Mouse (Mus musculus): ENCODE measurements around the gene Atp6v0d1. TPM values are rescaled to one million over a fixed set of nuclear protein-coding genes. Genes with fewer than 3 reads are reported as not detected.

The Atp6v0d1 gene
- polyA plus RNA-seq, 1 experiment from 2014 or later: 143 TPM

- no peak overlapping the region for H3K4me2 ChIP-seq (replicated peaks)
- H3K9me3 ChIP-seq: no peaks in the 10 kb centered on the region
- no peak overlapping the region for H3K27ac ChIP-seq
- no peak for ATAC-seq (ENCODE audit: low FRiP score, low read depth)
- WGBS: 54% methylated on average over 3 of the region's 3 CpGs
- no peaks in the 10 kb centered on the region for H3K36me3 ChIP-seq
- no peak overlapping the region for H3K4me3 ChIP-seq
- peaks cover 15% of the 10 kb centered on the region for H3K4me1 ChIP-seq
- no peak overlapping the region for H3K9ac ChIP-seq
- H3K27me3 ChIP-seq (replicated peaks): no peaks in the 10 kb centered on the region
Measured at GRCm38 (mm10) chr8:105493495-105493894, 72.4 kb downstream of the Atp6v0d1 start.

GRCm38 (mm10) chr8:105489281-105489680 lies 76.6 kb downstream of the Atp6v0d1 start:
- Histone ChIP-seq H3K4me3 (no peak overlapping the region), H3K9me3 (no peaks in the 10 kb centered on the region), H3K27ac (no peak overlapping the region), H3K36me3 (no peaks in the 10 kb centered on the region), H3K4me2 (replicated peaks) (no peak overlapping the region), H3K4me1 (0 out of 2 replicates have a peak, but pooled peaks cover 3% of the 10 kb centered on the region), H3K9ac (no peak overlapping the region), H3K27me3 (replicated peaks) (no peaks in the 10 kb centered on the region)
- WGBS: 42% methylated on average over 1 of the region's 1 CpGs
- ATAC-seq (ENCODE audit: low FRiP score, low read depth): no peak

DNA sequence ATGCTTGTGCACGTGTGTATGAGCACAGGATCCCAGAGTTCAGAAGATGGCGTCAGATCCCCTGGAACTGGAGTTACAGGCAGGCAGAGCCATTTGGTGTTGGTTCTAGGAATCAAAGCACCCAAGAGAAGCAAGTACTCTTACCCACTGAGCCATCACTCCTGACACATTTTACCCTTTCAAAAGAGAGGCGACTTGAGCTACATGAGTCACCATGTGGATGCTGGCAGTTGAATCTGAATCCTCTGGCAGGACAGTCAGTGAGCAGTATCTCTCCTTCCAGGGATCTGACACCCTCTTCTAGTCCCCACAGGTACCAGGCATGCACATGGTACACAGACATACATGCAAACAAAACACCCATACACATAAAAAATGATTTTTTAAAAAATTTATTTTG lies 77.8 kb downstream of the Atp6v0d1 start:
- H3K27ac ChIP-seq: no peak overlapping the region
- no peak overlapping the region for H3K4me2 ChIP-seq (replicated peaks)

DNA sequence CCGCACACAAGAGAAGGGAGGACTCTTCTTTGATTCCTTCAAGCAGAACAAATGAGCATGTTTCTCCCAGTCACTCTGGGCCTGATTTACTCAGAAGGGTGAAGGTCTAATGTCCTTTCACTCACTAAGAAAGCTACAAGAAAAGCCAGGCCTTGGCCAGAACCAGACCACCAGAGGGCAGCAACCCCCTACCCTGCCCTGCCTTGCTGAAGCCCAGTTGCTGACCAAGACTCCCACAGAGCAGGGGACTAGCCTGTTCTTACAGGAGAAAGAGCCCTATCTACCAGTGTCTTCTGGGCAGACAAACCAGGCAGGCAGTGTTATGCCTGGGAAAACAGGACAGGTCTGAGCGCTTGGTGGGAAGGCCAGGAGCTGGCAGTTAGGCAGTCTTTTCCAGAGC lies 81.5 kb downstream of the Atp6v0d1 start:
- Histone ChIP-seq H3K4me1 (peaks cover 10% of the 10 kb centered on the region; the same call in 1 of the 2 replicates), H3K9ac (no peak overlapping the region), H3K36me3 (no peaks in the 10 kb centered on the region), H3K9me3 (no peaks in the 10 kb centered on the region), H3K4me3 (no peak overlapping the region), H3K27me3 (replicated peaks) (no peaks in the 10 kb centered on the region), H3K27ac (no peak overlapping the region), H3K4me2 (replicated peaks) (no peak overlapping the region)
- ATAC-seq (ENCODE audit: low FRiP score, low read depth): peak; percentile 62; the same call in 1 of the 2 replicates
- 18% methylated on average over 2 of the region's 2 CpGs for WGBS

More for the DNA sequence above, 77.8 kb downstream of the Atp6v0d1 start:
- 71% methylated on average over 3 of the region's 3 CpGs for WGBS
- H3K27me3 ChIP-seq (replicated peaks): no peaks in the 10 kb centered on the region
- no peak overlapping the region for H3K4me3 ChIP-seq
- no peak overlapping the region for H3K9ac ChIP-seq
- ATAC-seq (ENCODE audit: low FRiP score, low read depth): no peak
- no peaks in the 10 kb centered on the region for H3K36me3 ChIP-seq
- H3K4me1 ChIP-seq: peaks cover 10% of the 10 kb centered on the region; the same call in 1 of the 2 replicates
- no peaks in the 10 kb centered on the region for H3K9me3 ChIP-seq

DNA sequence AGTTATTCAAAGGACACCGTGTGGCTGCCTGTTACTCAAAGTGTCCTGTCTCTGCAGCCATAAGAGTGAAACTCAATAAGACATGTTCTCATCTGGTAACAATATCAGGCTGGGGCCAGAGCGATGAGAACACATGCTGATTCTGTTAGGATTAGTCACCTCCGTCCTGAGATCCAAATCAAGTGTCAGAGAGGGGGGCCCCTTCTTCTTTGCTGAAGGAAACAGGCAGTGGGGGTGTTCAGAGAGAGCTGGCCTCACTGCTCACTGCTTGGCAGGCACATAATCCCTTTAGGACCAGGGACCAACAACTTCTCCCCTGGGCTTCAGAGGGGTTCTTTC lies 81.8 kb downstream of the Atp6v0d1 start:
- no peak overlapping the region for H3K4me2 ChIP-seq (replicated peaks)
- H3K9me3 ChIP-seq: no peaks in the 10 kb centered on the region
- H3K27ac ChIP-seq: 0 out of 2 replicates have a peak overlapping the region, but pooled peaks have one; percentile 0
- no peak overlapping the region for H3K9ac ChIP-seq
- no peaks in the 10 kb centered on the region for H3K27me3 ChIP-seq (replicated peaks)
- WGBS: 39% methylated on average over 3 of the region's 3 CpGs
- peaks cover 10% of the 10 kb centered on the region; the same call in 1 of the 2 replicates for H3K4me1 ChIP-seq
- no peaks in the 10 kb centered on the region for H3K36me3 ChIP-seq
- ATAC-seq (ENCODE audit: low FRiP score, low read depth): peak; percentile 19; the same call in 1 of the 2 replicates
- no peak overlapping the region for H3K4me3 ChIP-seq

- H3K27ac ChIP-seq: 0 out of 2 replicates have a peak overlapping the region, but pooled peaks have one; percentile 0
- WGBS: 33% methylated on average over 14 of the region's 14 CpGs
Measured at GRCm38 (mm10) chr8:105483212-105484029, 82.4 kb downstream of the Atp6v0d1 start.

DNA sequence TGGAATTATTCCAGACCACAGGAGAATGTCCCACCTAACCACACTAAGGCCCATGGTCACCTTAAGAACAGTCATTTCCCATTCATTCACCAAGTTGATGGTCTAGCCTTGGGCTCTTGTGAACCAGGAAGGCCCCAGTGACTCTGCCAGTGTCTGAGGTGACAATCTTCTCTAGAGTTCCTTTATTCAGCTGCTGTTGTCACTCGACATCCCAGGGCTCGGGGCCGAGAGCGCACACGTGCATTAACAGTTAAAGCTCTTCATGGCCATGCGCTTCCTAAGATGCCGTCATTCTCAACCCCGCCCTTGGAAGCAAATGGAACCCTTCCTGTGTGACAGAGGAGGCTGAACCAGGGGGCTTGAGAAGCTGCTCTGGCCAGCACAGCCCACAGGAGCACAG lies 83.7 kb downstream of the Atp6v0d1 start:
- no peaks in the 10 kb centered on the region for H3K27me3 ChIP-seq (replicated peaks)
- no peak overlapping the region for H3K9ac ChIP-seq
- H3K9me3 ChIP-seq: no peaks in the 10 kb centered on the region
- H3K36me3 ChIP-seq: no peaks in the 10 kb centered on the region
- H3K4me3 ChIP-seq: no peak overlapping the region
- no peak overlapping the region for H3K27ac ChIP-seq
- 83% methylated on average over 8 of the region's 8 CpGs for WGBS
- ATAC-seq (ENCODE audit: low FRiP score, low read depth): no peak
- H3K4me2 ChIP-seq (replicated peaks): no peak overlapping the region
- H3K4me1 ChIP-seq: peaks cover 10% of the 10 kb centered on the region; the same call in 1 of the 2 replicates

More at GRCm38 (mm10) chr8:105483212-105484029, 82.4 kb downstream of the Atp6v0d1 start:
- Histone ChIP-seq H3K36me3 (no peaks in the 10 kb centered on the region), H3K9ac (no peak overlapping the region), H3K27me3 (replicated peaks) (no peaks in the 10 kb centered on the region), H3K4me1 (peaks cover 10% of the 10 kb centered on the region; the same call in 1 of the 2 replicates), H3K9me3 (no peaks in the 10 kb centered on the region), H3K4me3 (no peak overlapping the region), H3K4me2 (replicated peaks) (no peak overlapping the region)
- peak; percentile 42; the same call in 1 of the 2 replicates for ATAC-seq (ENCODE audit: low FRiP score, low read depth)

DNA sequence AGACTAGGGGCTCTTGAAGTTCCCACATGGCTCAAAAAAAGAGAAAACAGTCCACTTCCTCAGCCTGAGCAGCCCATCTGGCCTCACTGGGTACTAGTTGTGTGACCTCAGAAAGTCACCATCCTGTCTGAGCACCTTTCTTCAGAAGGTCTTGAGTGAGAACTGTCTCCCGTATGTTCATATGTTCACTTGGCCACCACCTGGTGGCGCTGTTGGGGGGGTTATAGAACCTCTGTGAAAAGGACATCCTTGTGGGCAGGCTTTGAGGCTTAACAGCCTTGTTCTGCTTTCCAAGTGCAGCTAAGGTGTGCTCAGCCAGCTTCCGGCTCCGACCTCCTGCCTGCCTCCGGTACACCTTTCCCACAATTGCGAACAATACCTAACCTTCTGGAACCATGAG lies 84.4 kb downstream of the Atp6v0d1 start:
- no peaks in the 10 kb centered on the region for H3K9me3 ChIP-seq
- 64% methylated on average over 6 of the region's 6 CpGs for WGBS
- H3K9ac ChIP-seq: no peak overlapping the region
- H3K27ac ChIP-seq: no peak overlapping the region
- peaks cover 10% of the 10 kb centered on the region; the same call in 1 of the 2 replicates for H3K4me1 ChIP-seq
- no peak overlapping the region for H3K4me2 ChIP-seq (replicated peaks)
- H3K36me3 ChIP-seq: no peaks in the 10 kb centered on the region
- no peak for ATAC-seq (ENCODE audit: low FRiP score, low read depth)
- H3K4me3 ChIP-seq: no peak overlapping the region
- H3K27me3 ChIP-seq (replicated peaks): no peaks in the 10 kb centered on the region

DNA sequence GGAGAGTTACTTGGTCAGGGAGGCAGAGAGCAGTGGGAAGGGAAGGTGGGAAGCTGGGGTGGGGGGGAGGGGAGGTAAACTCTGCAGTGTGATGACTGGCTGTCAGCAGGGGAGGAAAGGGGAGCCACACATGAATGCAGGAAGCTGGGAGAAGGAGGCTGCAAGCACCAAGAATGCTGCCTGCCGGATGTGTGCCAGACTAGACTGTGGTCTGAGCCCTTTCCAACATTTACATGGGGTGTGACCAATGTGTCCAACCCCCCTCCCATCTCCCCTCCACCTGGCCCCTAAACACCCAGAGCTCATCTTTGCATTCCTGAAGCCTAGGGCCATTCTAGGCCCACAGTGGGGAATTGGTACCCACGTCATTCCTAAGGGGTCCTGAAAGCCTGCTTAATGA lies 84.8 kb downstream of the Atp6v0d1 start:
- WGBS: 41% methylated on average over 2 of the region's 2 CpGs
- H3K9me3 ChIP-seq: no peaks in the 10 kb centered on the region
- no peak overlapping the region for H3K27ac ChIP-seq

DNA sequence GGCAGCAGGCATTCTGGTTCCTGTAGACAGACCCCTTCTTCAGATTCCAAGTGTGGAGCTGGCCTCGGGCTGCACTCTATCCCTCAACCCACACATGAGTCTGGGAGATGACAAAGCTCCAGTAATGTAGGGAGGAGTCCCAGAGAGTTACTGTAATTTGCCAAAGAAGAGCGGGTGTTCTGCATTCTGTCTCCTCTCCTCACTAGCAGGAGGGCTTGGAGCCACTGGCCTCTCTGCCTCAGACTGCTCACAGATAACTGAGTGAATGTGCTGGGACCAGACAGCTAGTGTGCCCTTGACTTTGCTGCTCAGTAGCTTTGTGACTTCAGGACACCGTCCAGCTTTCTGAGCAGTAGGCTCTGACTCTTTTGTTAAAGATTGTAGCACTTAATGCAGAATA lies 88.1 kb downstream of the Atp6v0d1 start:
- no peak for ATAC-seq (ENCODE audit: low FRiP score, low read depth)
- Histone ChIP-seq H3K4me3 (no peak overlapping the region), H3K4me1 (peaks cover 31% of the 10 kb centered on the region), H3K36me3 (peaks cover 3% of the 10 kb centered on the region; the same call in 1 of the 2 replicates), H3K4me2 (replicated peaks) (no peak overlapping the region), H3K9ac (no peak overlapping the region), H3K27ac (no peak overlapping the region), H3K27me3 (replicated peaks) (peaks cover 9% of the 10 kb centered on the region; the same call in 1 of the 2 replicates), H3K9me3 (no peaks in the 10 kb centered on the region)
- WGBS: 82% methylated on average over 3 of the region's 3 CpGs

More for the DNA sequence above, 84.8 kb downstream of the Atp6v0d1 start:
- Histone ChIP-seq H3K9ac (no peak overlapping the region), H3K36me3 (no peaks in the 10 kb centered on the region), H3K4me3 (no peak overlapping the region), H3K27me3 (replicated peaks) (peaks cover under 1% of the 10 kb centered on the region; the same call in 1 of the 2 replicates), H3K4me1 (peaks cover 10% of the 10 kb centered on the region; the same call in 1 of the 2 replicates), H3K4me2 (replicated peaks) (no peak overlapping the region)
- no peak for ATAC-seq (ENCODE audit: low FRiP score, low read depth)

GRCm38 (mm10) chr8:105476628-105477413 lies 89.0 kb downstream of the Atp6v0d1 start:
- no peak overlapping the region for H3K4me3 ChIP-seq
- 41% methylated on average over 25 of the region's 25 CpGs for WGBS
- H3K9me3 ChIP-seq: no peaks in the 10 kb centered on the region
- H3K4me1 ChIP-seq: peaks cover 41% of the 10 kb centered on the region
- H3K4me2 ChIP-seq (replicated peaks): 0 out of 2 replicates have a peak overlapping the region, but pooled peaks have one; percentile 21
- peaks cover 3% of the 10 kb centered on the region; the same call in 1 of the 2 replicates for H3K36me3 ChIP-seq
- H3K27ac ChIP-seq: no peak overlapping the region
- peaks cover 9% of the 10 kb centered on the region; the same call in 1 of the 2 replicates for H3K27me3 ChIP-seq (replicated peaks)
- H3K9ac ChIP-seq: no peak overlapping the region
- ATAC-seq (ENCODE audit: low FRiP score, low read depth): no peak

DNA sequence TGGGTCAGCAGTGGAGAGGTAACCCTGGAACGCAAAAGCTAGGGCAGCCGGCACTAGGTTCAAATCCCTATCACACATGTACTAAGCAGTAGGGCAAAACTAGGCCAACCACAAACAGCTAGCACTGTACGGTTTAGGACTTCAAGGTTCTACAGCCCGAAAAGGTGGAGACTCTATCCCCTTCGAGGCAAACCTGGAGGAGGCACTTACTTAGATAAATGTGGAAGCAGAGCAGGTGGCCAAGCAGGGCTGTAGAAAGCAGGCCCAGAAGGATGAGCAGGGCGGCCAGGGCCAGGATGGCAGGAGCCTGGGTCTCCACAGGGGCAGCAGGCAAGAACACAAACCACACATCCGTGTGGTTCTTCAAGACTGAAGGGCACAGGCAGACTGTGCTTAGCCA lies 89.7 kb downstream of the Atp6v0d1 start:
- Histone ChIP-seq H3K27ac (no peak overlapping the region), H3K9me3 (no peaks in the 10 kb centered on the region), H3K4me2 (replicated peaks) (no peak overlapping the region), H3K4me3 (no peak overlapping the region), H3K9ac (no peak overlapping the region), H3K36me3 (peaks cover 3% of the 10 kb centered on the region; the same call in 1 of the 2 replicates), H3K4me1 (peaks cover 47% of the 10 kb centered on the region), H3K27me3 (replicated peaks) (peaks cover 9% of the 10 kb centered on the region; the same call in 1 of the 2 replicates)
- ATAC-seq (ENCODE audit: low FRiP score, low read depth): no peak
- 94% methylated on average over 7 of the region's 7 CpGs for WGBS
